Mouse (Mus musculus): ENCODE measurements at regions not wholly inside any gene's neighbourhood (a gene's known extent, or its start where the extent isn't known, plus 50 kb on each side); places are given as distances from the start of the nearest gene placed in this dataset.
"Not testable (repeated sequence)": the region's sequence is repeated elsewhere in the genome, so short reads cannot be mapped to it uniquely, and the experiment has no call there.

DNA sequence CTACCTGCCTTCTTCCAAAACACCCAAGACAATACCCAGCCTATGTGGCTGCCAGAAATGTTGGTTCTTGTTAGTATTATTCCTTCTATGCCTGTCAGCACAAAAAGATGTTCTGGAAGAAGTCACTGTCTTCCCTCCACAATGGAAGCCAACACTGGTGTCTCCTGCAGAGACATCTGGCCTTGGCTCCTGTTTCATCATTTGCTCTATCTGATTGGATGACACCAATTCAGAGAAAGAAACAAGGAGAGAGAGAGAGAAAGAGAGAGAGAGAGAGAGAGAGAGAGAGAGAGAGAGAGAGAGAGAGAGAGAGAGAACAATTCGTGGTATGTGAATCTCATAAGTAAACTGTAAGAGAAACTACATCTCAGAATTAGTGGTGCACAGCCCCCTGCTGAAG lies 218.9 kb upstream of the Klf3 start:
- DNase-seq (ENCODE audit: low spot score in 2 of 2): no peak

DNA sequence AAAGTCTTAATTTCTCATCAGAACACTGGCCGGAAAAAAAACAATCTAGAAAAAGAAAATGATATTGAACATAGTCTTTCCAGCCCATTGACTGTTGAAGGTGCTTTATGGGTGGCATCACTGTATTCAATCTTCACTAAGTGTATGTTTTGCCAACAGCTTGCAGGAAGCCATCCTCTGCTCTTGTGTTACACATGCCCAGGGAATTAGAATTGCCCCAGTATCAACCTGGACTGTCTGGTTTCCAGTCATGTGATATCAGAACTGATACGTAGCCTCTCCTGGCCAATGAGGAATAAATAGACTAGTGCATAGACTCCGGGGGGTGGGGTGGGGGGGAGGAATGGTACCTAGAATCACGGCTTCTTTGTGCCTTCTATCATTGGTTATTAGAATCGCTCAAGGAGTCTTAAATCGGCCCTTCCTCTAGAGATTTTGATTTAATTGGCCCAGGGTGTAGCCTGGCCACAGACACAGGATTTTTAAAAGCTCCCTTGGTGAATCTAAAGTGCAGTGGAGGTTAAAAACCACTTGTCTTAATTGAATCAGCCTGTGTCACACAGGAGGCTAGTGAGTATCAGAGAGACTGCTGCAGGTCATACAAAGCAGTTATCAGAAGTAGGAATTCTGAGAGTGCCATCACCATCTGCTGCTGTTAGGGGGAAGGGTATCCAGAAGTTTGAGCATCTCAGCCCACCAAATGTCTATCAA lies 218.0 kb upstream of the Klf3 start:
- no peak for DNase-seq (ENCODE audit: low spot score in 2 of 2)

DNA sequence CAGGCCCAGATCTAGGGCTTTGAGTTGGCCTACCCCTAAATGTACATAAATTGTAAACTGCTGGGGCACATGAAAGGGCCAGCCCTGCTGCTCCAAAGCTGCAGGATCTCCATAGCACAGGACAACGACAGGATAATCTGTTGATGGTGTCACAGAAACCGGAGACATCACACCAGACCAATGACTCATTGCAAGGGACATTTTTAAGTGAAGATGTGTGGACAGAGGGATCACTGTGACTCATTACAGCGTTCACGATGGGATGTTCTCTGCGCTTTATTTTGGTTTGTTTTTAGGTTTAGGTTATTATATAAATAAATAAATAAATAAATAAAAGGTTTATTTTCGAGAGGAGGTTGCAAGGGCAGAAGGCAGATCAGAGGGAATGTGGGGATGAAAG lies 216.9 kb upstream of the Klf3 start:
- DNase-seq (ENCODE audit: low spot score in 2 of 2): no peak

DNA sequence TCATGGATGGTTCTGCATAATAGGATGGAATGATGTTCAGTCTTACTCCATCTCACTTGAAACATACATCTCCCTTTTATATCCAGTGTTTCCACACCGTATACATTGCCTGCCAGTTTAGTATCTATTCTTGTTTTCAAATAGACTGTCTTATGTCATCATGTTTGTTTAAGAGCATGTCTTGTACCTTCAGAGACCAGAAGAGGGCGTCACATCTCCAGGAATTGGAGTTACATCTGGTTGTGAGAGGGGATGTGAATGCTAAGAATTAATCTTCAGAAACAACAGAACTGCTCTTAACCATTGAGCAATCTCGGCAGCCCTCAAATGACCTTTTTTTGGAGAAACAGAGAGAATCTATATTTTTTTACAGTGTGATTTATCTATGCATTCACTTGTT lies 216.3 kb upstream of the Klf3 start:
- no peak for DNase-seq (ENCODE audit: low spot score in 2 of 2)

DNA sequence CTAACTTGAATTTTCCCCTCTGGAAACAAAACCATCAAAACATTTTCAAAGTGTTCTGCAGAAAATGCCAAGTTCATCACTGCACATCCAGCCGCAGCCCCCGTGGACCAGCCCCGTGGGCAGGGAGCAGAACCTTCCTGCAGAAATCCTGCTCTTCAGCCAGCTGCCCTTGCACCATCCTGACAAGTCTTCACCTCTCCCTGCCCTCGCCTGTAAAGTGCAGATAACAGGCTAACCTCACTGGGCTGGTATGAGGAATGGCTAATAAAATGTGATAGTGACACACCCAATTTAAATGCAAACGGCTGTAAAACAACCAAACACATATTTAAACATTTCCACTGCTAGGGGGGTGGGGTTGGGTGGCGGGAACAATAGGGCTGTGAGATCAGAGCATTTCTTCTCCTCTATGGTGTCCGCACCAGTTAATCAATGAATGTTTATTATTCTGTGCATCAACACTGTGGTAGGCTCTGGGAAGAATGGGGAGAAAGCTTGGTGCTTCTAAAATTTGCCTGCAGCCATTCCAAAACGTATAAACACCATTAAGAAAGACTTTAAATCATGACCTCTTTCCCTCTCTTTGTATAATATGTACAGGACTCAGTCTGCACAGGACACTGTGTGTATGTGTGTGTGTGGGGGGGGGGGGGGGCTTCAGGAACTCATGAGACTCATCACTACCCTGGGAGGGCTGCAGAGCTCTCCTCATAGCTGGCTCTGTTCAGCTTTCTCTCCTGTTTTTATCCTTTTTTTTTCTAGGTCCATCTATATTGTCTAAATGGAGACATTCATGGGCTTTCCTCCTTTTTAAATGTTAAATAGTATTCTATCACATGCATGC lies 215.1 kb upstream of the Klf3 start:
- DNase-seq (ENCODE audit: low spot score in 2 of 2): no peak

DNA sequence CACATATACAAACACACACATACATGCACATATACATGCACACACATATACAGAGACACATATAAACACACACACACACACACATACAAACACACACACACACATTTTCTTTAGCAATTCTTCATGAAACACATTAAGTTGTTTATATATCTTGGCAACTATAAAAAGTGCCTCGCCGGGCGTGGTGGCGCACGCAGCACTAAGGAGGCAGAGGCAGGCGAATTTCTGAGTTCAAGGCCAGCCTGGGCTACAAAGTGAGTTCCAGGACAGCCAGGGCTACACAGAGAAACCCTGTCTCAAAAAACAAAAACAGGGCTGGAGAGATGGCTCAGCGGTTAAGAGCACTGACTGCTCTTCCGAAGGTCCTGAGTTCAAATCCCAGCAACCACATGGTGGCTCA lies 214.4 kb upstream of the Klf3 start:
- not testable (repeated sequence) for DNase-seq (ENCODE audit: low spot score in 2 of 2)

DNA sequence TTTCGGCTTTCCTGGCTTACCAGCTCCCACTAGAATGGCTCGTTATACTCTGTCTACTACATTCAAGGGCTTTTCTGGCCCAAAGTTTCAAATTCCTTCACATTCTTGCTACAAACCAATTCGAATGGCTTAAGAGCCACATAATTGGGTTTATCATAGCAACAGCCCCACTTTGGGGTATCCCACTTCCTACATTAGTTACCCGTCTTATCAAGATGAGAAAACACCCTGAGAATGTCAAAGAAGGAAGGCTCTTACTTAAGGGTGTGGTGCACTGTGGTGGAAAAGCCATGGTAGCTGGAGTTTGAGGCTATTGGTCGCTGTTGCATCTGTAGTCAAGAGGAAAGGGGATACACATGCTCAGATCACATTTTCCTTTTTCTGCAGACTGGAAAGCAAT lies 213.2 kb upstream of the Klf3 start:
- no peak for DNase-seq (ENCODE audit: low spot score in 2 of 2)

DNA sequence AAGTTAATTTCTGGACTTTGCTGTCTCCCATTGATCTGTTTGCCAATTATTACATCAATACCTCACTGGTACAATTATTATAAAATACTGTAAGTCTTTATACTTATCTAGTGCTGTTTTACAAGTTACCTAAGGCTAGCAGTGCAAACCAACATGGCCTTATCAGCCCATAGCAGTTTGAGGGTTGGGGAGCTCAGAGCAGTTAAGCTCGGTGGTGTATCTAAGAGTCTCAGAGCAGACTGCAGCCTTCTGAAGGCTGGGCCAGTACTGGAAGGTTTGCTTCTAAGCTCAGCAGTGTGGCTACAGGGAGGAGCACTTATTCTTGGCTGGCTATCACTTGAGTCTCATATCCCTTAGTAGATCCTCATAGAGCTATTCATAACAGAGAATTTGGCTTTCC lies 212.4 kb upstream of the Klf3 start:
- no peak for DNase-seq (ENCODE audit: low spot score in 2 of 2)

DNA sequence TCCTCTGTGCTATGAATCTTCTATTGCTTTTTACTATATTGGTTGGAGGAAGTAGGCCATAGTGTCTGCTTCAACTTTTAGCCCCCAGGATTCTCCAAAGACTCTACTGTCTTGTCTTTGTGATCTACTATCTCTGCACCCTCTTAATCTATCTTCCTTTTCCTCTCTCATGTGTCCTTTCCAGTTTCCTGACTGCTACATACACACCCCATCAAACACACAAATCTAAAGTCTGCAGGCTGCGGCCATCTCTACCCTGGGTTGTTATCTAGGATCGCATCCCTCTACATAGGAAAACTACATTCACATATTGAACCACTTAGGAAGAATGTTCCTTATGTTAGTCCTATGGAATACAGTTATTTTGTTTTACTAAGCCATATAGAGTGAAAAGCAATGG lies 211.4 kb upstream of the Klf3 start:
- no peak for DNase-seq (ENCODE audit: low spot score in 2 of 2)

DNA sequence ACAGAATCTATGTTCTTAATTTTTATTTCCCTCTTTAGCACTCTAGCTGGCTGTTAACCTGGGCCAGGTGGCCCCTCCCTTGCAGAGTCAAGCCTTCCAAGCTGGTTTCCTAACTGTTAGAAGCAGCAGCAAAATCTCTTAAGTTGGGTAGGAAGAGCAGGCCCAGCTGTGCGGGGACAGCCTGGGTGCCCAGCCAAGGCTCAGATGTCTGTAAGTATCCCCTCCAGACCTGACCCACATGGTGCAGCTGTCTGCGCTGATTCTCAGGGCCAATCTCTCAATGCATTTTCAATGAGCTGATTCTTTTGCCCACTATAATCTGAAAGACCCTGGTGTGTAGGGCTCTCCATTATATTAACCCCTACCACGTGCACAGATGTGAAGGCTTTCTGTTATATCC lies 208.0 kb upstream of the Klf3 start:
- DNase-seq (ENCODE audit: low spot score in 2 of 2): peak in 1 of 2 experiments; percentile 48

DNA sequence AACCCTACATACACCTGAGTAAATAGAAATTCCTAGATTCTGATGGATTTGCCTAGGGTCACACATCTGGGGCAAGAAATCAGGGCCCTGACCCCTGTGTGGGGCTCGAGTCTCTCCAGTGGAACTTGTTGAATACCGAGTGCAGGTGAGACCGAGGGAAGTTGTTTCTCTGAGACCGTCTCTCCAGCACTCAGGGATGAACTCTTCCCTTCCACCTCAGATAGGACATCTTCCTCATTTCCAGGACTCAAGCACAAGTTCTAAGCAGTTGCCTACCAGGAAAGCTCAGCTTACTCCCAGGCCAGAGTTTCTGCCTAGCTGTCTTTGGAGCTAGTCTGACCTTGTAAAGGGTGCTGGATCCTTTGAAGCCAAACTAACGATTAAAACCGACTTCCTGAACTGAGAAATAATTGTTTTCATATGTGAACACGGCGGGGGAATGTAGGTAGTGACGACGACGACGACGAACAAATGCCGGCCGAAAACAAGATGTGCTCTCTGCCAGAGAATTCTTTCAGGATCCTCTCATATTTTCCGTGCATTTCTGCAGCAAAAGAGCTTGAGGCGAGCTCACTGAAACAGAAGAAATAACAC lies 207.3 kb upstream of the Klf3 start:
- no peak for DNase-seq (ENCODE audit: low spot score in 2 of 2)

DNA sequence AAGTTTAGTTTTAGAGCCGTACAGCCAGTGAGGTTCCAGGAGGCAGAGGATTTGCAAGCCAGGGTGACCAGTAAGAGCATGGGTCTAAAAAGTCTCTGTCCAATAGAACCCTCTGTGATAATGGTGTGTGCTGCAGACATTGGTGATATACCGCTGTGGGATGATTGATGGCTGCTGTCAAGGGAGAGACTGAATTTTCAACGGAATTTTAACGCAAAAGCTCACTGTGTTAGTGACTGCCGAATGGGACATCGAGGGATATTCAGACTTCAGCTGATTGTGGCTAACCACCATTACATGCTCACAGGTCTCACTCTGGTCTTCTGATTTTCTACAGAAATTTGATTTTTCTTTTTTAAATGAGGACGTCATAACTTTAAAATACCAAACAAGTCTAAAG lies 206.2 kb upstream of the Klf3 start:
- no peak for DNase-seq (ENCODE audit: low spot score in 2 of 2)

DNA sequence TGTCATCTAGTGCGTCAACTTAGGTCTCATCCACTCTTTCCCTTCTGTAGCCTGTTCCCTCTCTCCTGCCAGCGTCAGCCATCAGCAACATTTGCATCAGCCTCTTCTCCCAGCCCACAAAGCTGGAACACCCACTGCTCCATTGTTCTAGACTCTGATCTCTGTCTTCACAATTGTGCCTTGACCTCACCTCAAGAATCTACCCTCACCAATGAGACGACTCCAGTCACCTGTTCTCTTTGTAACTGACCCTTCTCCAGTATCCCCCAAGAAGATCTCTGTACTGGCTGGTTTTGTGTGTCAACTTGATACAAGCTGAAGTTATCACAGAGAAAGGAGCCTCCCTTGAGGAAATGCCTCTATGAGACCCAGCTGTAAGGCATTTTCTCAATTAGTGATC lies 205.7 kb upstream of the Klf3 start:
- DNase-seq (ENCODE audit: low spot score in 2 of 2): no peak

DNA sequence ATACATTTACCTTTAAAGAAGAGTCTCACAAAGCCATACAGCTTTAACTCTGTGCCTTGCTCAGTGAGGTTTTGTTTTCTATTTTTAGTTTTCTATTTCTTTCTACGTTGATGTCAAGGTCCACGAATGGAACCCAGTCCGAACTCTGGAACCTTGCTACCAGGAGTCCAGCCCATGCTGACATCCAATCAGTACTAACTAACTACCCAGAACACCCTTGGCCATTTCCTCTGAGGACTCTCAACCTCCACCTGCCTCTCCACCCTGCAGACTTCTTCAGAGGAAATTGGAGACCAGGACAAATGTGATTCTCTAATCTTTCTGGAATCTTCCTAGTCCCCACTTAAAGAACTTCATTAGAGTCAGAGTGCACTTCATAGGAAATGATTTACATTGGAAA lies 204.6 kb upstream of the Klf3 start:
- no peak for DNase-seq (ENCODE audit: low spot score in 2 of 2)

DNA sequence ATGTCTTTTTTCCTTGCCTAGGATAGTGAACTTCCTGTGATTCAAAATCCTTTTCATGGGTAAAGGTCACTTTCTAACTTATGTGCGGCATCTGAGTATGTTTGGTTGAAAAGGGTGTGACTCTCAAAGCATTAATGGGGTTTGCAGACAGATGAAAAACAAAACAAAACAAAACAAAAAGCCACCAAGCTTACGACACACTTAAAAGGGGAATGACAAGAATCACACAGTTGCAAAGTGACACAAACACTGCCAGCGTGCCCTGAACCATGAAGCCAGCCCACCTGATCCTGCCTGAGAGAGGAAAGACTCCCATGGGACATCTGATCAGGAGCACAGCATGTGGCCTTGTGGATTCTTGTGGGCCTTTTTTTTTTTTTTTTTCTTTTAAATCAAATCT lies 204.2 kb upstream of the Klf3 start:
- no peak for DNase-seq (ENCODE audit: low spot score in 2 of 2)

DNA sequence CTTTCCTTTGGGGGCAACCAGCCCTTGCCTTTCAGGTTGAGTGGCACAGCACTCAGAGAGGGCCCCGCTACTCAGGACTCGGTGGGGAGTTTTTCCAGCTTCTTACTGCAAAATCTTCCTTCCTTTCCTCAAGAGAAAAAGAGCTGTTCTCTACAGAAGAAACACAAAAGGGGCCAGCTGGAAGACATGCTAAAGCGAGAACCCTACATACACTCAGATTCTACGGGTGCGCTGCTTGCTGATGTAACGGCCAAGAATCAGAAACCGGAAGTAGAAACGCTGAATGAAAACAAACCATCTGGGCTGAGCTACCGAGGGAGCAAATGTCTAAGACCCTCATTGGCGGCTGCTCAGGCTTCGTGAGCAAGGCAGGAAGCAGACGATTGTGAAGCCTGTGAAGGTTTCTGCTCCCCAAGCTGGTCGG lies 203.3 kb upstream of the Klf3 start:
- DNase-seq (ENCODE audit: low spot score in 2 of 2): peak in 1 of 2 experiments; percentile 28

DNA sequence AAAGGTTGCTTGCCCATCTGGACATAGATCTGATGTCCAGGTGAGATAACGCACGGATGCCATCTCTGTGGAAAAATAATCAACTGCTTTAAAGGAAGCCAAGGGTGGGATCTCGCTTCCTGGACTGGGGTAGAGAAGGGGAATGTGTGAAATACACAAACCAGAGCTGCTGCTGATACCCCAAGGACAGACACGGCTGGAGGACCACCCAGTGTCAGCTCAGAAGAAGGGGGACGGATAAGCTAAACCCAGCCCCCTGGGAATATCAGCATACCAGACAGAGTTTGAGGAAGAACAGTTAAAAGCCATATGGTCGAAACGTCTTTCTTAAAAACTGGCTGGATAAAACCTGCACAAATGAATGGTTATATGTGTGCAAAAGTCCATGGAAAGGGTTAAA lies 202.8 kb upstream of the Klf3 start:
- no peak for DNase-seq (ENCODE audit: low spot score in 2 of 2)

DNA sequence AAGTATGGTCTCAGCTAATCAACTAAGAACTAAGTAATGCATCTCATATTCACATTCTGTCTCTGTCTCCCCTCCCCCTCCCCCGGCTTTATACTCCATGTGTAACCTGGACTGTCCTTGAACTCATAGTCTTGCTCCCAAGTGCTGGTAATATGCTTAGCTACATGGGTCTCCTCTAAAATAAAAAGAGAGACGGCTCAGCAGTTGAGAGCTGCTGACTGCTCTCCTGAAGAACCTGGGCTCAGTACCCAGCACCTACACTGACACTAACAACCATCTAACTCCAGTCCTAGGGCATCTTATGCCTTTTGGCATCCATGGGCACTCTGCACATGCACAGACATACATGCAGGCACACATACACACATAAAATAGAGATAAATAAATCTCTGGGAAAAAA lies 202.4 kb upstream of the Klf3 start:
- no peak for DNase-seq (ENCODE audit: low spot score in 2 of 2)

DNA sequence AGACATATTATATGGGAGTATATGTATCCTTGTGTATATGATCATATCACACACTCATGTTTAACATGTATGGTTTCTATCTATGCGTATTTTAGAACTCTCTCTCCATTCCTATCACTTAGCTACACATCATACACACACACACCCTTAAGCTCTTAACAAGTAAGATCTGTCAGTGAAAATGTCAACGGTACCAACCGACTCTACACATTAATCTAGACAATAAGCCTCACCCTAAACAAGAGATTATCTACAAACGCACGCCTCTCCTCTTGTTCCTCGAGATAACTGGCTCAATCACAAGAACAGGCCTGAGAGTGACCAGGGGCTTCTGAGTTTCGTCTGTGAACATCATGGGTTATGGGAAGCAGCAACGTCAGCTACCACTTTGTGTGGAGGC lies 201.9 kb upstream of the Klf3 start:
- DNase-seq (ENCODE audit: low spot score in 2 of 2): no peak

DNA sequence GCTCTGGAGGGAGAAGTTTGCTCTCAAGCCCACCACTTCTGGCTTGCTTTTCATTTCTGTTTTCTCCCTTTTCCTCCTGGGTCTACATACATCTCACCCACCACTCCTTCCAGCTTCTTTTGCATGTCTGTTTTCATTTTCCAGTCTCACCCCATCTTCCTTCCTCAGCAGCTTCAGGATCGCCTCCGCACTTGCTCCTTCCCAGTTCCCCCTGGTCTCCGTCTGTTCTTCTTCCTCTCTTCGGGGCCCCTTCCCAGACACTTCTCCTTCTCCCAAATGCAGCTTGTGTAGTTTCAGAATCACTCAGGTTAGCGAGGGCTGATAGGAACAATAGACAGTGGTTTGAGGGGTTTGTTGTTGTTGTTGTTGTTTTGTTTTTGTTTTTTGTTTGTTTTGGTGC lies 201.4 kb upstream of the Klf3 start:
- no peak for DNase-seq (ENCODE audit: low spot score in 2 of 2)

DNA sequence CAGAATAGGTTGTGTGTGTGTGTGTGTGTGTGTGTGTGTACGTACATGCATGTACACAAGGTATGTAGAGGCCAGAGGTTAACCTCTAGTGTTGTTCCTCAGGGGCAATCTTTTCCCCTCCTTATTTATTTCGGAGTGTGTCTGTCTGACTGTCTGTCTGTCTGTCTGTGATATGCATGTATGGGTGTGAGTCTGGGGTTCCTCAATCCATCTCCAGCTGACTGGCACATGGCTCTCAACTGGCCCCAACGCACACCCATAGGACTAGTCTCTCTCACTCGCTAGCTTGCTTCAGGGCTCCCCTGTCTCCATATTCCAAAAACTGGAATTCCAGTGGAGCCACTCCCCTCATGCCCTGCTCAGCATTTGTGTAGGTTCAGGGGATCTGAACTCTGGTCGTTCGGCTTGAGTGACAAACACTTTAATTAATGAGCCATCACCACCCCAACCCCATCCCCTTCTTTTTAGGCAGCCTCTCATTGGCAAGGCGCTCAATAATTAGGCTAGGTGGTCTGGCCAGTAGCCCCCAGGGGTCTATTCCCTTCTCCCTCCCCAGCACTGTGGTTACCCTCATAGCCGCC lies 200.7 kb upstream of the Klf3 start:
- DNase-seq (ENCODE audit: low spot score in 2 of 2): no peak
